Mouse (Mus musculus) brain, embryonic 18.5 days (tissue): ENCODE measurements around the gene Col4a1.

Experiments
- DNase-seq: peaks from one replicate; pipeline ENCODE4 v3.0.0-alpha.2; 2012; ENCODE audit warnings: low read depth, low spot score

Col4a1 gene

DNA sequence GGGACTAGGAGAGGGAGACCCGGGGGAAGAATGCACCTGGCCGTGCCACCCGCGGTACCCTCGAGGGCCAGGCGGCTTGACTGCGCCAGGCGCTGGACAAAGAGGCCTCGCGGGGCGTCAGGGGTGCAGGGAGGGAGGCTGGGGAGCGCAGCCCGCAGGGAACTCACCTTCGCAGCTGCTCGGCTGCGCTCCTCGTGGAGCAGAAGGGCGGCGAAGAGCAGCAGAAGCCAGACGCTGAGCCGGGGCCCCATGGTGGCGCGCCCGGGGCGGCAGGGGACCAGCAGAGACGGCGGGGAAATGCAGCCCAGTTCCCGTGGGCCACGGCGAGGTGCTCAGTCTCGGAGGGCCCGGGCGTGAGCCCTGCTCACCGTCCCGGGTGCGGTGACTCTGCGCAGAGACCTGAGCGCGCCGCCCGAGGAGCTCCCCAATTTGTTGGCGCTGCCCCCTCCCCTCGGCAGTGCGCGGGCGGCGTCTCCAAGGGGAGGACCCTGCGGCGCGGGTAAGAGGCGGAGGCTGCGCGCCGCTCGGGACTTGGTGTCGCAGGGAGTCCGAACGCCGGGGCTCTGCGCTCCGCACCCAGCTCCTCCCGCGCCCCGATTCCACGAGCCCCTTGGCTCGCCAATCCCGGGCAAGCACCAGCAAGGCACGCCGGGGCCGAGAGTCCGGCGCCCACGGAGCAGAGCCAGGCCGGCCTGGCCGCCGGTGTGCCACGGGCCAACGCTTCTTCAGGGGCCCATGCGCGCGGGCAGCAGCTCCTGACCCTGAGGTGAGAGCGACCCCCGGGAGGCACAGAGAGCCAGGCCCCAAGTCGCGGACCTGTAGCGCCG, at the start of gene Col4a1, which contains the start of gene Col4a2:
Gene Col4a1, minus strand, starts transcription at position 478 of the 827 bp plus-strand sequence.
Gene Col4a2, plus strand, starts transcription at position 457 of the 827 bp plus-strand sequence.
- DNase-seq: peak; percentile 37

DNA sequence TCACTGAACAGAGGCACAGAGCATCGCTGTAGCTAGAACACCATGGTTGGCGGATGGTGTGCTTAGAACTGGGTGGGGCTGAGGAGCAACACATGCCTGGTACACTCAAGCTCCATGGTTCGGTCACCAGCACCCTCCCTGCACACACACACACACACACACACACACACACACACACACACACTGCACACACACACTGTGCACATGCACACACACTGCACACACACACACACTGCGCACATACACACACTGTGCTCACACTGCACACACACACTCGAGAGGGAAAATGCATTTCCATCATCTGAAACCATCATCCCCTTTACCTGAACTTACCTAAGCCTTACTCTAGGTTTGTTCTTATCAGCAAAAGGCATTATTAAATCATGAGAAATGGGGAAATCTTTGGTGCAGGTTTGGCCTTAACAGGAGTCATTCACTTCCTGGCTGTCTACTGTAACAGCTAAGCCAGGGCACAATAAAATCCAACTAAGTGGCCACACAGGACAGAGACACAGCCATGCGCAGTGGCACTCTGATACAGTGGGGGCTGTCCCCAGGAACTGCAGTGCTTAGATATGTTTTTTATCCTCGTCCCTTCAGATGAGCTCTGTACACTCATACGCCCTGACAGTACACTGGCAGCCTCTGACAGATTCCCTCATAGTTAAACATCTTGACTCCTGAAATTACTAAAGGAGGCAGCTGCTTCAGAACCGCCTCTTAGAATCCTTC, 49.1 kb upstream of the Col4a1 start:
- no peak for DNase-seq

DNA sequence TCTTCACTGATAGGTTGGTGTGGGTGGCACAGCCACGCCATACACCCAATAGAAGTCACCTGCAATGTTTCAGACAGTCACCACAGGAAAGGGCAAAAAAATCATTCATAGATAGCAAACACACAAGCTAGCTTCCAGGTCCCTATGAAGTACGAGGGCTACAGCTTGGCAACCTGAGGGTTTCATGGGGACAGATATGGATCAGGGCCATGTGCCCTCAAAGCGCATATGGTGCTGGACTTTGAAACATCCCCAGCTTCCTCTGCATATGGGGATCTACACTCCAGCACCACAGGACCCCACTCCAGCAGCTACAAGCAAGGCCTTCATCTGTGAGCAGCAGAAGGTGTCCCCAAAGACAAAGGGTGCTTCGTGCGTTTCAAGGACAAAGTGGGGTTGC, 47.2 kb upstream of the Col4a1 start:
- DNase-seq: no peak

DNA sequence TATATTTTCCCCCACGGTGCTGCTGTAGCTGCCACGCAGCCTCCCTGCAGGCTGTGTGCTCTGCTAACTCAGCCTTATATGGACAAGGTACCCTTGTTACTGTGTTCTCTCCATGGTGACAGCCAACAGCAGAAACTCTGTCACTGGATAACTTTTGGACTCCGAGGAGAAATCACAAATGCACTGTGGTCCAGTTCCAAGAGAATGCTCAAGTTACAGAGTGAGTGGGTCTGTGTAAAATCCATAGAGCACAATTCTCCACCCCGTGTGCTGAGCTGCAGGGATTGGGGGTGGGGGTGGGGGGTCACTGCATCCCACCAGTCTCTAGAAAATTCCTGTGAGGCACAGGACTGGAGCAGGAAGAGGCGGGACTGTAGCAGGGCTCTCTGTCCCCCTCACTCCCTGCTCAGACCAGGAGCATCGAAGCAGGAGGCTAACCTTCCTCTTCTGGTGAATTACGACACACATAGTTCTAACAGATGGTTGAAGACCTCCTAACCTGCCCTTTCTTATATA, 45.4 kb upstream of the Col4a1 start:
- no peak for DNase-seq

DNA sequence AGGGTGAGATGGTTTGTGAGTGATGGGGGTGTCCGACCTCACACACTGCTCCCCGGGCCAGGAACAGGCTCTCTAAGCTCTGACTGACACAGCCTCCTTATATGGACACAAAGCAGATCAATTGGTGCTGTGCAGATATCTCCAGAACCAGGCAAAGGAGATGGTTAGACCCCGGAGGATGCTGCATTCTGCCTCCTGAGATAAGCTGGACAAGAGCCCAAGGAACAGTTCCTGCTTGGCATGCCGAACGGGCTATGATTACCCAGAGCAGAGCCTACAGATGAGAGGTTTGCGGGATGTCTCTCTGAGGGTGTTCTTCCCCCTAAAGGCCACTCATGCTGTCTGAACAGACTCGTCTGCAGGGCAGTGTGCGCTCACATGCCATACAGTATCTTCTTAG, 44.1 kb upstream of the Col4a1 start:
- no peak for DNase-seq

DNA sequence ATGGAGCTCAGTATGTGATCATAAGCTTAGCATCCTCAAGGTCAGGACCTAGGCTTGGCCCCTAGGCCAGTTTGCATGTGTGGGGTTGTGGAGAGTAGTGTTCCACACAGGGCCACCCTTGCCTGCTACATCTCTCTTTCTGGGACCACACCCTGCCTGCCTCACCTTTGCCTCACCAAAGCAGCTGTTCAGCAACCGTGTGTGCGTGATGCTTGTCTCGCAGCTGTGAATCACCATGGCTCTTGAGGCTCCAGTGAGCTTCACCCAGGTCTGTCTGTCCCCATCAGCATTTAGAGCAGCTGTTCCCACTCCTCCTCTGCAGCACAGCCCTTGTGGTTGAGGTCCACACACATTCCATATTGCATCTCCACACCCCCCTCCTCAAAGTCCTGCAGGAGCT, 43.3 kb upstream of the Col4a1 start:
- no peak for DNase-seq

DNA sequence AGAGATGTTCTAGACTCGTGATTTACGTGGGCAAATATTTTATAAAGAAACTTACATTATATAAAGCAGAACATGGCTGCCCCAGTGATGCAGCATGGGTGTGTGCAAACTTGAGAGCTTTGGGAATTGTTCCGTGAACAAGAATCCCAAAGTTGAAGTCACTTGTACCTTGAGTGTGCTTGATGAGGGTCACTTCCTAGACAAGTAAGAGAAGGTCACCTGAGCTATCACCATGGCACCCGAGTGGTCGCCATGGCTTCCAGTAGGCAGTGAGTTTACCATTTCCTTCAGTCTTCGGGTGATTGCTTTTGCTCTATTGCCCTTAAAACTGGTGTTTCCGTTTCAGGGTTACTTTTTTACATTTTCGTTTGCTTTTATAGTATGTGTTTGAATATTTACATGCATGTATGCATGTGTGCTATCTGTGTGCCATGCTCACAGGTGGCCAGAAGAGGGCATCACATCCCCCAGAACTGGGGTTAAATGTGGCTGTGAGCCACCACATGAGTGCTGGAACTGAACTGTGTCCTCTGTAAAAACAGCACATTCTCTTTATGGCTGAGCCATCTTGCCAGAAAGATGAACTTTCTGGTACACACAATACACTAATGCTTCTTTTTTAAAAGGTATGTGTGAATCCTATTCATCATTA, 42.3 kb upstream of the Col4a1 start:
- DNase-seq: no peak

DNA sequence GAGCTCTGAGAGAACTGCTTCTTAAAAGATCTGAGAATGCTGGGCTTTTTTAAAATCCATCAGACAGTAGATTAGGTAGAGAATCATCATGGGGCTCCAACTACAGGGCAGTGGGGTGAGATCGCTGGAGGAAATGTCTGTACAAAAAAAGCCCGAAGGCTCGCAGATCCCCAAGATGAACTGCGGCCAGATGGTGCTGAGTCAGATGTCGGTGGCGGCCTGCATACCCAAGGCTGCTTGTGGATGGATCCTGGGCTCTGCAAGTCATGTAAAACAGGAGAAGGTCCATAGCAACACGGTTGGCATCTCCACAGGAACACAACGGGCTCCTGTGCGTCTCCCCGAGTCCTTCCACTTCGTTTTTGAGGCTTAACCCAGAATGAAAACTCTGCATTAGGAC, 39.9 kb upstream of the Col4a1 start:
- no peak for DNase-seq

DNA sequence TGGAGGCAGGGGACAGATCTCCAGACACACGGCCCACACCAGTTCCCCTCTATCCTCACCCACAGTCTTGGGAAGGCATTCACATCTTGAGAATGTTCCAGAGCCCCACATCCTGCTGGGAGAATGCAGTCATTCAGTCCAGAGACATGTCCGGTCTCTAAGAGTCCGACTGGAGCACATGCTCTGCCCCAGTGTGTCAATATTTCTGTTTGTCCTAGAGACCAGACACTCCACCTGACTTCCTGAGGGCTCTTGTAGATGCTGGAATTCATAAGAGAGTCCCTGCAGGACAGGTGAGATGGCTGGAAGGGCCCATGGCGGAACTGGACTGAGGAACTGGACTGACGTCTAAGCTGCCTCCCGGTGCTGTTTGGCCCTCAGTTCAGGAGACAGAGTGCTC, 38.7 kb upstream of the Col4a1 start:
- DNase-seq: no peak

DNA sequence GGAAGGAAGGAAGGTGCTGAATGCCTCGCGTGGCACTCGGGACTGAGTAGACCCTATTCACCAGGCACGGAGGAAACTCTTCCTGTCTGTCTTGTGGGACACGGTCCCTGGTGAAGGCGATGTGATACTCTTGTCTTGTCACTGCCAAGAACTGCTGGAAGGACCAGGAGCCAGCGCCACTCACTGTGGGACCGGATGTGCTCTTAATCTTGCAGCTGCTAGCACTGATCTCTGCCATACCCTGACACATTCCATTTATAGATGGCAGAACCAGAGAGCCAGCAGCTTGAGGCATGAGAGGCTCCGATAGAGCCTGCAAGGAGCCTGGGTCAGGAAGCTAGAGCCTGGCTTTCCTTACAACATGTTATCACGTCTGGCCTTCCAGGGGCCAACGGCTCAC, 36.0 kb upstream of the Col4a1 start:
- no peak for DNase-seq

DNA sequence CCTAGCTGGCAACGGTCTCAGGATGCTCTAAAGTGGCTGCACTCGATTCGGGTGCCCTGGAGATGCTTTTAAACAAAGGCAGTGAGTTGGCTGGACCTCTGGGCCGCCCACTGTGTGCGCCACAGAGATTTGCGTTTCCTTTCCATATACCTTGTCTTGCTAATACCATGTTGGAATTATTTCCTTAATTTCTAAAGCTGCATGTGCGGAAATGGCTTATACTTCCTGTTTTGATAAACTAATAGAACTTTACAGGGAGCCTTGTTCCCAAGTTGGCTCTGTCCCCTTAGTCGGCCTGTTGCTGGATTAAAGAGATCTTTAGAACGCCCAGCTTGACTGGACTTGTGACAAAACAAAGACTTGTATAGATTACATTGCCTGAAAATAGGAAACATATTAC, 35.1 kb upstream of the Col4a1 start:
- DNase-seq: no peak

DNA sequence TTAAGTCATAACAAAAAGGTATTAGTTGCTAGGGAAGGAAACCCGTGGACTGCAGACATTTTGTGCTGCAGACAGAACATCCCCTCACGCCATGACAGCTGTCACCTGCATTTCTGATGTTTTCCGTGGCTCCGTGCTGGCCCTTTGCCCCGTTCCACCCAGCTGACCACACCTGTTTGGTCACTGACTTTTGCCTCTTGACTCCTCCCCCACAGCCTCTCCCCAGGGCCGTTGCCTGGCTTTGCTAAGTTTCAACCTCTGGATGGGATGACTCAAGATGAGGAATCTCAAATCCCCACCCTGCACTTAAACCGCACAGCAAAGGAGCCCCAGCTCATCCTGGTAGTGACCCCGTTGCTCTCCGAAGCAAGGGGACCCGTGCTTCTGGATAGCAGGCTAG, 33.6 kb upstream of the Col4a1 start:
- DNase-seq: no peak

DNA sequence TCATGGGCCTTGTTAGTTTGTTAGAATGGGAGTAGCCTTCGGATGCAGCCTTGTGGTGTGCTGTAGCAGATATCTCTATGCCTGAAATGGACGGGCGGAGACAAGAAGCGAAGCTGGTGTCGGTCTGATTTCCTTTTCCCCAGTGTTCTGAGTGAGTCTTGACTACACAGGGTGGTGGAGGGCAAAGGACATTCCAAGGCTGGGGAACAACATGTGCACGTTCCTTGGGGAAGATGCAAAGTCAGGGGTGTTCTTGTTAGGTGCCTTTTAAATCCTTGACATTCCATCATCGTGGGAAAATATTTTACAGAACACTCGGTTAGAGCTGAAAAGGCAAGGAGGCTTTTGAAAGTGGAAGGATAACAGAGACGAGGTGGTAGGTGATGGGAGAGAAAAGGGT, 31.8 kb upstream of the Col4a1 start:
- no peak for DNase-seq

DNA sequence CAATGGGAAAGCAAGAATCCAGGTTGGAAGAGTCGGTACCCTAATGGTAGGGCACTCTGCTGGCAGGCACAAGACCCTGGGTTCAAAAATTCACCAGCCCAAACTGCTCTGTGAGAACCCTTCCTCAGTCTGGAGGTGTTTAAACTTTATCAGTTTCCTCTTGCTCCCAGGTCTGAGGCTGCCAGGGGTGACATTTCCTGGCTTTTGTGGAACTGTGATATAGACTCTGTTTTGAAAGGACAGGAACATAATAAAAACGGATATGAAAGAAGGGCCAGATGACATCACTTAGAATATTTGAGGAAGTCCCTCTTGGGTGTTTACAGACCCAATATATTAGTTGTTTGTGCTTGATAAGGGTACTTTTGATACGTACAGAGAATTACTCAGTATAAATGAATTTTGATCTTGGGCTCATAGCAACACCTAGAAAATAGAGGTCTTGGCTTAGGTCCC, 28.5 kb upstream of the Col4a1 start:
- no peak for DNase-seq

DNA sequence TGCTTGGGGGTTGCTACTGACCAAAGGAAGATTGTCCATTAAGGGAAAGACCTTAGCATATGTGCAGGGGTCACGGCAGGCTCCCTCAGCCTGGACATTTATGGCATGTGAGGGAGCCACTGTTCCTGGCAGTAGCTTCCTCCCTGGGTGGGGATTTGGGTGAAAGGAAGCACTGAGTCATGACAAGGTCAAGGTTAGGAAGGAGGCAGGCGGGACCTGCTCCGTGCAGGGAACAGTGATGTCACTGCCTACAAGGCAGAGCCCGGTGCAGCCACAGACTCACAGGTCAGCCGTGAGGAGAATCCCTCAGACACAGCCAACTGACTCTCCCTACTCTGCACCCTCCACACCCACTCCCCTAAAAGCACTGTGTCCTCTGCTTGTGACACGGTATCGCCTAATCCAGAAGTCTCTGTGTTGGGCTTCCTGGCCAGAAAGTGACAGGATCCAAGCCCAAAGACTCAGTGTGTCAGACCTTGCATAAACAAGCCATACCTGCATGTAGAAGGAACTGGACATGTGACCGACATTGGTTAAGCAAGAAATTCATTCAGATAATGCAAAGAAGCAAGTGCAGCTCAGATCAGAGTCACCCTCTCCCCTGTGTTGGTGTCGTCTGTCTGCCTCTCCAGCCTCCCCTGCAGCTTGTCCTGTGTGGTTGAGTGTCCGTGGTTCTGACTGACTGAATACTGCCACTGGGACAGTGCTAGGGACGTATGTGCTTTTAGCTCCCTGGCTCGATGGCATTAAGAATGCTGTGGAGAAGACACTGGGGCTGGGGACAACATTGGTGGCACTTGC, 27.9 kb upstream of the Col4a1 start:
- no peak for DNase-seq

DNA sequence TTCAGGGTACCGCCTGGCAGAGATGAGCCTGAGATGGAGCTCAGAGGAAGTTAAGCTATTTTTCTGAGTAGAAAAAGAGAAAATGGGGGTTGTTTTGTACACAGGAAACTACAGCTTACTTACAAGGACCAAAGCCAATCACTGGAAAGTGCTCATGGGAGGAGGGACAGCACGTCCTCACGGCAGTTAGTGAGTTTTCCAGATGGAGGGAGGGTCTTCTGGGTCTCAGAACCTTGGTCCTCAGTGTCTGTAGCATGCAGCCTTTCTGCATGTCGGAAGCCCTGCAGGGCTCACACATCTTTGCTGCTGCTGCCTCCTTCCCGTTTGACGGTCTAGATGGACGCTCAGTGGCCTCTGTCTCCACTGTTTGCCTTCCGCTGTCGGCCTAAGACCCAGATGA, 25.9 kb upstream of the Col4a1 start:
- no peak for DNase-seq

DNA sequence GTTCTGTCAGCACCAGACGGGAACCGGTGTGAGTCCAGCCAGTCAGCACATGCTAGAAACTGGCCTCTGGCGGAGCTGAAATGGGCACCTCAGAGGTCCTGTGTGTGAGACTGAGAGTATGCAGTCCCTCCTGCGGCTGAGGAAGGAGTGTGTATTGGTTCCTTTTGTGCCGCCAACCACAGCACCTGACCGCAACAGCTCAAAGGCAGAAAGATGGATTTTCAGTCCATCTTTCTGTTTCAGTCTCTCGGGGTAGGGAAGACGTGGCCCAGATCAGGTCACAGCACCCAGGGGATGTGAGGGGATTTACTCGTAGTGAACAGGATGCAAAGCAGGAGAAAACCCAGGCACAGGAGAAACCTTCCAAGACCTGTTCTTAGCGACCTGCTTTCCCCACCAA, 25.0 kb upstream of the Col4a1 start:
- DNase-seq: no peak

DNA sequence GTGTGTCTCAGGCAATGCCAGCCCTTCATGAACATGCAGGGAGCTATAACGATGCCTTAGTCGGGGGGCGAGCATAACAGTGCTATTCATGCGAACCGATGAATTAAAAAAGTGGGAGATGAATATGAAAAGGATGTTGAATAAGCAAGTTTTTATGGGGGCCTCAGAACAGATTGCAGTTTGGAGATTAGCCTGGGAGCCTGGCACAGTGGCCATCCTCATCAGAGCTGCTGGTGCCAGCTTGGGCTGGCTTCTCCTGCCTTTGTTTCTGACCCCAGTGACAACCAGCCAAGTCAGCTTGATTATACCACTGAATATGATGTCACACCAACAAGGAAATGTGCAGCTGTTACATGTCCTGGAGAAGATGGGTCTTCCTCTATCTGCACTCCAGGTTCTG, 23.7 kb upstream of the Col4a1 start:
- DNase-seq: no peak

DNA sequence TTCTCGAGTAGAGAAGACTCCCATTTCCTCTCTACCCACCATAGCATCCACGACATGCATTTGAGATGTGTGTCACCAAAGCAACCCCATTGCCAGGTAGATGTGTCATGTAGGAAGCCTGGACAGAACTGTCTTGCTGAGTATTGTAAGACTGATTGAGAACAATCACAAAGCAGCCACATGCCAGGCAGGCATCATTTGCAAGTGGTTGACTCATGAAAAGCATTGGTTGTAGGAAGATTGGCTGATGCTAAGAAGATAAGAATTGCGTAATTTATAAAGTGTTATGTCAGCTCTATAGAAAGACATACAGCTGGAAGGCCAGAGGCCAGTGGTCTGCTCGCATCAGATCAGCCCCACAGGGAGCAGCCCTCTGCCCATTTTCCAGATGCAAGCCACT, 22.6 kb upstream of the Col4a1 start:
- DNase-seq: no peak

DNA sequence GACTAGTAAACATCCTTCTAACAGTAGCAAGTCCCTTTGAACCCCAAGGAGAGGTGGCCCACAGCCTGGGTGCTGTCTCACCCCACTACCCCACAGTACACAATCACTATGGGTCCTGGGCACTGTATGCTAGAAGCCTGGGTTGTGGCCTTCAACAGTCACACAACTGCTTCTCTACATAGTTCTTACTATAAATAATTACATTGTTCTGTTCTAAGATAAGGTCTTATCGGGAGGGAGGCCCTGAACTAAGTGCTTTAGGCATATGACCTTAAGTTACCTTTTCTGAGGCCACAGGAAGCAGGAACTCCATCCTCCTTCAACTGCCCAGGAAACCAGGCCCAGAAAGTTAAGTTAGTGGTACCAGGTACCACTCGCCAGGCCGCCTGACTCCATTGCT, 21.9 kb upstream of the Col4a1 start:
- no peak for DNase-seq

DNA sequence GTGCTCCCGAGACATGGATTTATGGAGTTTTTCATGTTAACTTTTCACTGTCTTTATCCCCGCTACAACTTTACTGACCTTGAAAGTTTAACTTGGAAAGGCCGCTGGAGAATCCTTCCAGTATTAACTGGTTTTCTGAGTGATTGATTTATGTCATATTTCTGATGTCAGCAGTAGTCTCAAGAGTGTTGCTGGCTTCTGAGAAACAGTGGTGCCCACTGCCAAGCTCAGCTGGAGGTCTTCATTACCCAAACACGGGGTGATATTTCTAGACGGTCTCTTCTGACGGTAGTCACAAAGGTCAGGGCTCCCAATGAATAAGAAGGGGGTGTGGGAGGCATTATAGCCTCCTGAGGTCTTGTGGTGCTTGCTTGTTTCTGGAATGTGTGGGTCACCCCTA, 21.1 kb upstream of the Col4a1 start:
- DNase-seq: no peak
